Mouse (Mus musculus) heart, postnatal 10 days (tissue): ENCODE data around the gene Gm20737. TPM values are rescaled to one million over a fixed set of nuclear protein-coding genes. Genes with fewer than 3 reads are reported as not detected.
"Not testable (repeated sequence)": the region's sequence is repeated elsewhere in the genome, so short reads cannot be mapped to it uniquely, and the experiment has no call there.

Source experiments
- DNase-seq, 2 experiments: peaks; one replicate each; pipeline ENCODE4 v3.0.0; 2021
- intact Hi-C: fragments of 180-260 bp; cut with DNase I; formaldehyde crosslinking; loops from one replicate; pipeline ENCODE4 v1.15.1; 2025
- total RNA-seq, 2 experiments: library from RNA; stranded (reverse); gene quantifications; 2 replicates each; pipeline ENCODE4 v1.2.3; 2021

The Gm20737 gene
- not detected for total RNA-seq

GRCm38 (mm10) chrY:10535942-10536341 is at the start of gene Gm20737:
Gene Gm20737 (minus strand): TSS chrY:10536042.
- DNase-seq, intact Hi-C loops: not testable (repeated sequence)

DNA sequence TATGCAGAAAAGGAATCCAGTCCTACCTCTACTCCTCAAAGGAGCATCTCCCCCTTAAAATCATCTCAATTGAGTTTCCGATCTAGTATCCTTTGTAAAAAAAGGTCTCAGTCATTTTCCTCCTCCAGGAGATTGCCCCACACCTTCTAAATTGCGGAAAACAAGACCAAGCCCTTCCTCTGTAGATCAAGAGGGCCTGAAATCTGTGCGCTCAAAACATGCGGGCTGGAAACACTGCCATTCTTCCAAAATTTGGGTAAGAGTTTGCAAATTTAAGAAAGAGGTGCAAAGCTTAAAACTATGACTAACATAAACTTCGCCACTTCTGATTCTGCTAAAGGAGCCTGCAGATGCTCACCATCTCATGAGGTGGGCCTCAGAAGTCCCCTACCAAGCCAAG is 17.3 kb upstream of the Gm20737 start, which contains the start of gene Gm21775:
Gene Gm21775, plus strand, starts transcription at position 301 of the 400 bp plus-strand sequence.
- intact Hi-C loops, DNase-seq: not testable (repeated sequence)

Other genes starting within 250 kb of the Gm20737 start
- gene Gm20834, start 211.5 kb downstream of the Gm20737 start, total RNA-seq: not detected
- gene Gm28510, start 123.3 kb downstream of the Gm20737 start, total RNA-seq: not detected
- not detected for gene Gm21775, start 17.4 kb upstream of the Gm20737 start, total RNA-seq
- not detected for gene Gm21900, start 80.3 kb upstream of the Gm20737 start, total RNA-seq
- not detected for gene Gm20777, start 216.4 kb upstream of the Gm20737 start, total RNA-seq